Mouse (Mus musculus): ENCODE measurements around the gene Mrpl53. TPM values are rescaled to one million over a fixed set of nuclear protein-coding genes. Genes with fewer than 3 reads are reported as not detected.

Gene Mrpl53
- polyA plus RNA-seq, 1 experiment from 2014 or later, result 166 TPM

- 60% methylated on average over 7 of the region's 7 CpGs for WGBS
- DNase-seq (ENCODE audit: low spot score), result no peak
- Histone ChIP-seq H3K27me3 (ENCODE audit: insufficient read depth, low read length) (no peaks in the 10 kb centered on the region), H3K4me3 (replicated peaks; ENCODE audit: low read depth, low read length) (peak within 1 kb of the TSS; percentile 53), H3K27ac (peak within 1 kb of the TSS; percentile 100), H3K9me3 (replicated peaks; ENCODE audit: low read length) (no peaks in the 10 kb centered on the region), H3K36me3 (ENCODE audit: insufficient read depth, low read length) (0 out of 2 replicates have a peak, but pooled peaks cover 4% of the 10 kb centered on the region), H3K4me1 (replicated peaks; ENCODE audit: insufficient read depth, low read length) (peaks cover 25% of the 10 kb centered on the region), H3K4me2 (ENCODE audit: low read length) (peak within 1 kb of the TSS; percentile 87), H3K9ac (ENCODE audit: low read depth, low read length) (peak within 1 kb of the TSS; percentile 83)
- no peak for ATAC-seq (replicated peaks; ENCODE audit: low FRiP score, low read depth)
- TF ChIP-seq CTCF (IDR thresholded peaks at IDR 0.05; ENCODE audit: low read depth), result no peak
Measured at GRCm38 (mm10) chr6:83134951-83135513, 26.2 kb downstream of the Mrpl53 start, which contains the start of gene Rtkn. Gene Rtkn, plus strand, starts transcription at chr6:83135463.

- Histone ChIP-seq H3K9ac (ENCODE audit: low read depth, low read length) (peak overlapping the region; percentile 83), H3K36me3 (ENCODE audit: insufficient read depth, low read length) (0 out of 2 replicates have a peak, but pooled peaks cover 4% of the 10 kb centered on the region), H3K27ac (peak overlapping the region; percentile 100), H3K4me3 (replicated peaks; ENCODE audit: low read depth, low read length) (peak overlapping the region; percentile 53), H3K9me3 (replicated peaks; ENCODE audit: low read length) (no peaks in the 10 kb centered on the region), H3K4me1 (replicated peaks; ENCODE audit: insufficient read depth, low read length) (peaks cover 25% of the 10 kb centered on the region), H3K4me2 (ENCODE audit: low read length) (peak overlapping the region; percentile 87), H3K27me3 (ENCODE audit: insufficient read depth, low read length) (no peaks in the 10 kb centered on the region)
- no peak for TF ChIP-seq CTCF (IDR thresholded peaks at IDR 0.05; ENCODE audit: low read depth)
- ATAC-seq (replicated peaks; ENCODE audit: low FRiP score, low read depth) (no peak), DNase-seq (ENCODE audit: low spot score) (no peak)
- WGBS, result 3% methylated on average over 37 of the region's 37 CpGs
Measured at GRCm38 (mm10) chr6:83135571-83136161, 26.8 kb downstream of the Mrpl53 start.

GRCm38 (mm10) chr6:83136291-83136880, 27.5 kb downstream of the Mrpl53 start:
- H3K36me3 ChIP-seq (ENCODE audit: insufficient read depth, low read length), result 0 out of 2 replicates have a peak, but pooled peaks cover 4% of the 10 kb centered on the region
- H3K4me1 ChIP-seq (replicated peaks; ENCODE audit: insufficient read depth, low read length), result peaks cover 26% of the 10 kb centered on the region
- DNase-seq (ENCODE audit: low spot score) (no peak), ATAC-seq (replicated peaks; ENCODE audit: low FRiP score, low read depth) (no peak)
- peak overlapping the region; percentile 53 for H3K4me3 ChIP-seq (replicated peaks; ENCODE audit: low read depth, low read length)
- peak overlapping the region; percentile 87 for H3K4me2 ChIP-seq (ENCODE audit: low read length)
- 3% methylated on average over 5 of the region's 5 CpGs for WGBS
- peak overlapping the region; percentile 83 for H3K9ac ChIP-seq (ENCODE audit: low read depth, low read length)
- H3K9me3 ChIP-seq (replicated peaks; ENCODE audit: low read length), result no peaks in the 10 kb centered on the region
- no peaks in the 10 kb centered on the region for H3K27me3 ChIP-seq (ENCODE audit: insufficient read depth, low read length)
- no peak for TF ChIP-seq CTCF (IDR thresholded peaks at IDR 0.05; ENCODE audit: low read depth)
- peak overlapping the region; percentile 100 for H3K27ac ChIP-seq

- H3K4me3 ChIP-seq (replicated peaks; ENCODE audit: low read depth, low read length), result peak overlapping the region; percentile 53
- H3K9ac ChIP-seq (ENCODE audit: low read depth, low read length), result peak overlapping the region; percentile 83
- under 1% methylated on average over 26 of the region's 26 CpGs for WGBS
- TF ChIP-seq CTCF (IDR thresholded peaks at IDR 0.05; ENCODE audit: low read depth), result no peak
- ATAC-seq (replicated peaks; ENCODE audit: low FRiP score, low read depth) (peak; percentile 67), DNase-seq (ENCODE audit: low spot score) (peak; percentile 93)
- no peaks in the 10 kb centered on the region for H3K27me3 ChIP-seq (ENCODE audit: insufficient read depth, low read length)
- peak overlapping the region; percentile 100 for H3K27ac ChIP-seq
- 0 out of 2 replicates have a peak, but pooled peaks cover 4% of the 10 kb centered on the region for H3K36me3 ChIP-seq (ENCODE audit: insufficient read depth, low read length)
- H3K4me2 ChIP-seq (ENCODE audit: low read length), result peak overlapping the region; percentile 87
- H3K9me3 ChIP-seq (replicated peaks; ENCODE audit: low read length), result no peaks in the 10 kb centered on the region
- H3K4me1 ChIP-seq (replicated peaks; ENCODE audit: insufficient read depth, low read length), result peaks cover 33% of the 10 kb centered on the region
Measured at GRCm38 (mm10) chr6:83136881-83137575, 28.2 kb downstream of the Mrpl53 start.

- peaks cover 38% of the 10 kb centered on the region for H3K4me1 ChIP-seq (replicated peaks; ENCODE audit: insufficient read depth, low read length)
- H3K9me3 ChIP-seq (replicated peaks; ENCODE audit: low read length), result no peaks in the 10 kb centered on the region
- H3K4me2 ChIP-seq (ENCODE audit: low read length), result peak overlapping the region; percentile 87
- peak; percentile 61 for ATAC-seq (replicated peaks; ENCODE audit: low FRiP score, low read depth)
- WGBS, result under 1% methylated on average over 12 of the region's 12 CpGs
- peak; percentile 21; the same call in 1 of the 2 replicates for TF ChIP-seq CTCF (IDR thresholded peaks at IDR 0.05; ENCODE audit: low read depth)
- H3K36me3 ChIP-seq (ENCODE audit: insufficient read depth, low read length), result 0 out of 2 replicates have a peak, but pooled peaks cover 4% of the 10 kb centered on the region
- no peaks in the 10 kb centered on the region for H3K27me3 ChIP-seq (ENCODE audit: insufficient read depth, low read length)
- peak; percentile 96 for DNase-seq (ENCODE audit: low spot score)
- peak overlapping the region; percentile 53 for H3K4me3 ChIP-seq (replicated peaks; ENCODE audit: low read depth, low read length)
- peak overlapping the region; percentile 100 for H3K27ac ChIP-seq
- peak overlapping the region; percentile 83 for H3K9ac ChIP-seq (ENCODE audit: low read depth, low read length)
Measured at GRCm38 (mm10) chr6:83137576-83137950, 28.7 kb downstream of the Mrpl53 start.

- ATAC-seq (replicated peaks; ENCODE audit: low FRiP score, low read depth), result peak; percentile 22; the same call in 1 of the 2 replicates
- H3K4me1 ChIP-seq (replicated peaks; ENCODE audit: insufficient read depth, low read length), result peaks cover 38% of the 10 kb centered on the region
- peak; percentile 71 for DNase-seq (ENCODE audit: low spot score)
- WGBS, result 2% methylated on average over 11 of the region's 11 CpGs
- H3K36me3 ChIP-seq (ENCODE audit: insufficient read depth, low read length), result 0 out of 2 replicates have a peak, but pooled peaks cover 4% of the 10 kb centered on the region
- no peaks in the 10 kb centered on the region for H3K9me3 ChIP-seq (replicated peaks; ENCODE audit: low read length)
- peak; percentile 43 for TF ChIP-seq CTCF (IDR thresholded peaks at IDR 0.05; ENCODE audit: low read depth)
- peak overlapping the region; percentile 100 for H3K27ac ChIP-seq
- H3K9ac ChIP-seq (ENCODE audit: low read depth, low read length), result peak overlapping the region; percentile 83
- H3K4me3 ChIP-seq (replicated peaks; ENCODE audit: low read depth, low read length), result peak overlapping the region; percentile 53
- no peaks in the 10 kb centered on the region for H3K27me3 ChIP-seq (ENCODE audit: insufficient read depth, low read length)
- H3K4me2 ChIP-seq (ENCODE audit: low read length), result peak overlapping the region; percentile 87
Measured at GRCm38 (mm10) chr6:83138056-83138455, 29.2 kb downstream of the Mrpl53 start.

Data from kidney, postnatal 0 days (tissue).